Mouse (Mus musculus) liver, adult (tissue): ENCODE data around the gene A3galt2.

Experiments used
- GATA4 ChIP-seq: IDR thresholded peaks from 2 replicates; pipeline ENCODE4 v1.6.1; 2014; ENCODE audit warnings: mild to moderate bottlenecking, low read length; ENCODE audit not compliant: insufficient replicate concordance

Gene A3galt2

DNA sequence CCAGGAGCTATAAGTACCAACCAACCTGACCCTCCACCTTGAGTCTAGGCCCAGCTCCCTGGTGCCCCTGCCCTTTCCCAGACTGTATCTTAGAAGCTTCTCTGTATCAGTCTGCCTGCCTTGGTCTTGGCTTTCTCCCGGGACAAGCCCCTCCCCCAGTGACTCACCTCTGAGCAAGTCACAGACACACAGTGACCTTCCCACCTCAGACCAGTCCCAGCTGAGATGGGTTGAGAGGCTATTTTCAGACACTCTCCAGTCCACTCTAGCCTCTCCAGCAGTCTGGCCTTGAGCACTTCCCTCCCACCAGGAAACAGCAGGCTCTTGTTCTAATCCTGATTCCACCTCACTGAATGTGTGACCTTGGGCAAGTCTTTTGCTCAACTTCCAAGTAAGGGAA is 38.5 kb downstream of the A3galt2 start:
- no peak for TF ChIP-seq GATA4

DNA sequence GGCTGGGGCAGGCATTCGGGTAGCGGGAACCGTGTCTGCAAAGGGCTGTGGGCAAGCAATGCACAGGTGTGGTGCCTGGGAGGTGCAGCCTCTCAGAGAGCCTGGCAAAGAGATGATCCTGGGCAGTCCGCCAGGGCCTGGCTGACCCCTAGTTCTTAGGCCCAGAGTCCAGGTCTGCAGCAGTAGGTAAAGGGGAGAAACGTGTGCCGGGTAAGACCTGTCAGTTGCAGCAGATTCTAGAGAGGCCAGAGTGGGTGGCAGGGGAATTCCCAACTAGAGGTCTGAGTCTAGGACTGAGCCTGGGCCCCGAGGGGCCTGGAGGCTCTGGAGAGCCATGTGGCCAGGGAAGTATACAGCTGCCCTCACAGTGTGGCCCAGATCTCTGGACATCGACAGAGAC is 39.0 kb downstream of the A3galt2 start:
- no peak for TF ChIP-seq GATA4

DNA sequence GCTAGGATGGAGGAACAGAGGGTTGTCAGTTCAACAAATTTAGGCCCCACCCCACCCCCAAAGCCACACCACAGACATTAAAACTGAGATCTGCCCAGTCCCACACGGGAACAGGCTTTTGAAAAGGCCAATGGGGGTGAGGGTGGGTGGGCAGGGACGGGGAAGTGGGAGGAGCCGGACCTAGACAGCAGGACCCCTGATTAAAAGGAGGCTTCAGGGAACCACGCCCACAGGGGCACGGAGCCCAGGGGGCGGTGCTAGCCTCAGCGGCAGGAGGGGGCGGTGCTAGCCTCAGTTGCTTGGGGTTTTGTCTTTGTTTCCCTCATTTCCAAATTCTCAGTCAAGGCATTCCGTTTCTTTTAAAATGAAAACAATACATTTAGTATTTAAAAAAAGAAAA is 40.4 kb downstream of the A3galt2 start:
- TF ChIP-seq GATA4: no peak

DNA sequence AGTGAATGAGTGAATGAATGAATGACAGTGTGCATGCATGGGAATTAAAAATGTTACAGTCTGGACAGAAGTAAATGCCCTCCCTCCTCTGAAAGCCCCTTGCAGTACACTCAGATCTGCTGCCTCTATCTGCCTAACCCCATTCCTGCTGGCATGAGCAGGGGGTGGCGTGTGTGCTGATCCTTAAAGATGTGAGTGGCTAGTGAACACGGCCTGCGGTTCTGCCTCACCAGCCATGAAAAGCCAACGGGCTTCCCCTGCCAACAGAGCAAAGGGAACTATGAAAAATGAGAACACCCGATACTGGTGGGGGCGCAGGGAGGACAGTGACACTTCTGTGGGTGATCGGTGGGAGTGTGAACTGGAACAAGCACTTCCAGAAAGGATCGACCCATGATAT is 41.6 kb downstream of the A3galt2 start:
- TF ChIP-seq GATA4: no peak

- TF ChIP-seq GATA4: no peak
These were observed 46.7 kb downstream of the A3galt2 start for GRCm38 (mm10) chr4:128801675-128802465.

DNA sequence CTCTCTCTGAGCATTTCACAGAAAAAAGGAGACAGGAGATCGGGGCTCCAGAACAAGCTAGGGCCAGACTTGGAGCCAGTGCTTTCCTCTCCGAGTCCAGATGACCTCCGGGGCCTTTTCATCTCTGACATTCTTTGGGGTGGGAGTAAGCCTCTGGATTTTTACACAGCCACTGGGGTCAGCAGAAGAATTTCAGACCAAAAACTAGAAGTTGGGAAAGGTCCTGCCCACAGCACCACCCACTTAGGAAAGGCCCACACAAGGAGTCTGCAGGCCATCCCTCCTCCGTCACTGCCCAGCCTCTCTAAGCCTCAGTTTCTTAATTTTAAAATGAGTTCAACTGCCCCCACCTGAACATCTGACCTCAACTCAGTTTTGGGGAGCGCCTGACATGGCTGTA is 48.4 kb downstream of the A3galt2 start:
- no peak for TF ChIP-seq GATA4

GRCm38 (mm10) chr4:128804426-128805149 is 49.4 kb downstream of the A3galt2 start:
- no peak for TF ChIP-seq GATA4

DNA sequence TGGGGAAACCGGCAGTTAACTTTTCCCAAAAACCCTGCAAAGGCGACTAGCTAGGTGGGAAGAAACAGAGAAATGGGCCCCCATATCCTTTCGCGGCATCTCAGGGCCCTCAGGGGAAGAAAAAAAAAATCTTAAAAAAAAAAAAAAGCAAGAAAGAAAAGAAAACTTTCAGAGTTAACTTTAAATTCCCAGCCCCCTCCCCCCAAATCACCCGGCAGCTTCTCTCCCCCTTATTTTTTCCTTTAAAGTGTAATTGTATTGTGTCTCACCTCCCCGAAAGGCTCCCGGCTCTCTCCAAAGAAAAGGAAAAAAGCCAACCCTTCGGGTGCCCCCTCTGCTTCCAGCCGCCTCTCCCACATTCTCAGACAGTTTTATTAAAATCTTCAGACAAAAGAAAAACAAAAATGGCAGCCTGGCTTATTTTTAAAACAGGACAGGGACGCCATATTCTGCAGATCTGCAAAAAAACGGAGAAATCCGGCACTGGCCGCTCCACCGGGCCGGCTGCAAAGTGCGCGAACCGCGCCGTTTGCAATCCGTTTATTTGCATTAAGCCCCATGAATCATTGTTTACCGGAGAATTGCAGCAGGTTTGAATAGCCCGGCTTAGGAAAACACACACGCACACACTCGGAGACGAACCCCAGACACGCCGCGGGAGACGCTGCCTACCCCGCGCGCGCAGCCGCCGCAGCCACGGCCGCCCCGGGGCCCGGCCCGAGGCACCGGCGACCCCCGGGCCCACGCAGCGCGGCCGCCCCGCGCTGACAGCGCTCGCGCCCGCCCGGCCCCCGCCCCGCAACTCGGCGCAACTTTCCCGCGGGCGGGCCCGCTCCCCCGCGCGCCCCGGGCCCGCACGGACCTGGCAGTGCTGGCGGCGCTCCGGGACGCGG is 50.2 kb downstream of the A3galt2 start:
- TF ChIP-seq GATA4: no peak

DNA sequence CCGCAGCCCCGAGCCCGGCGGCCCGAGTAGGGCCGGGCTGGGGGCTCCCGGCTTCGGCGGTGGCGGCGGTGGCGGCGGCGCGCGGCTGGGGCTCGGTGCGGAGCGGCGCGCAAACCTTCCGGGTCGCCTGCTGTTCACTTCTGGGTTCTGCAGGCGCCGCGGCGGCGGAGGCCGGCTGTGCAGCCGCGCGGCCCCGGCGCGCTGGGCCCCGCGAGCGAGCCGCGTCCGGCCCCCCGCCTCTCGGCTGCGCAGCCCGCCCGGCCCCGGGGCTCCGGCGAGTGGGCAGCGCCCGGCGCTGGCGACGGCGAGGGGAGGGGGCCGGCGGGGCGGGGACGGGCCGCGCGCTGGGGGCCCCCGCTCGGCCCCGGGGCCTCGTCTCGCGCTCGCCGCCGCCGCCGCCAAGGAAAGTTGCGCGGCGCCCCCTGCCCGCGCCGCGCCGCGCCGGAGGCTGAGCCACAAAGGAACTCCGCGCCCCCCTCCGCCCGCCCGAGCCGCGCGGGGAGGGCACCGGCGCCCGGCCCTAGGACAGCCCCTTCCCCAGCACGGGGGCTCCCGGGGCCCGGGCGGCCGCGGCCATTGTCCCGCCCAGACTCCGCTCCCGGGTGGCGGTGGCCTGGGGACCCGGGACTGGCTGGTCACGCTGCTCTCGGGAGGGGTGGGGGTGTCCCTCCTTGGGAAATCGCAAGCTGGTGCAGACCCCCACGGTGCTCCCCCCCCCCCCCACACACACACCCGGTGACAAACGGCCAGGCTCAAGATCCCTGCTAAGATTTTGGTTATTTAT is 51.1 kb downstream of the A3galt2 start, which contains the start of gene Zfp362:
Gene Zfp362, minus strand, starts transcription at position 3 of the 784 bp plus-strand sequence.
- no peak for TF ChIP-seq GATA4

- no peak; the same call in 1 of the 2 replicates for TF ChIP-seq GATA4
These were observed 51.6 kb downstream of the A3galt2 start for GRCm38 (mm10) chr4:128806827-128807179.

- no peak for TF ChIP-seq GATA4
These were observed 56.4 kb downstream of the A3galt2 start for GRCm38 (mm10) chr4:128811382-128812056.

DNA sequence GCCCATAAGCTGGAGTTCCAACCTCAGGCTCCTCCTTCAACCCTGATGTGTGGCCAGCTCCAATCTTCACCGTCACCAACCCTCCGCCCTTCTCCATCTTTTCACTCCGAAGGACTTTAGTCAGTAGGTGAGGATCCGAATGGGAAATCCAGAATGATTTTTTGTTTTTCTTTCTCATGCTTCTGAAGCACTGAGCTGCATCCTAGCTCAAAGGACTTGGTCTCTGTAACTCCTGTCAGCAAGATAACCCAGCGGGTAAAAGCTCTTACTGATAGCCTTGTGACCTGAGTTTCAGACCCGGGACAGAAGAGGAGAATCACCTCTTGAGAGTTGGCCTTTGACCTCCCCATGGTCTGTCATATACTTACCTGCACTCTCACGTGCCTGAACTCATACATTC is 61.8 kb downstream of the A3galt2 start:
- TF ChIP-seq GATA4: no peak
